Mouse (Mus musculus): Measurements from ENCODE around the gene Plekhj1.
"Not testable (repeated sequence)": the region's sequence is repeated elsewhere in the genome, so short reads cannot be mapped to it uniquely, and the experiment has no call there.

Gene Plekhj1

DNA sequence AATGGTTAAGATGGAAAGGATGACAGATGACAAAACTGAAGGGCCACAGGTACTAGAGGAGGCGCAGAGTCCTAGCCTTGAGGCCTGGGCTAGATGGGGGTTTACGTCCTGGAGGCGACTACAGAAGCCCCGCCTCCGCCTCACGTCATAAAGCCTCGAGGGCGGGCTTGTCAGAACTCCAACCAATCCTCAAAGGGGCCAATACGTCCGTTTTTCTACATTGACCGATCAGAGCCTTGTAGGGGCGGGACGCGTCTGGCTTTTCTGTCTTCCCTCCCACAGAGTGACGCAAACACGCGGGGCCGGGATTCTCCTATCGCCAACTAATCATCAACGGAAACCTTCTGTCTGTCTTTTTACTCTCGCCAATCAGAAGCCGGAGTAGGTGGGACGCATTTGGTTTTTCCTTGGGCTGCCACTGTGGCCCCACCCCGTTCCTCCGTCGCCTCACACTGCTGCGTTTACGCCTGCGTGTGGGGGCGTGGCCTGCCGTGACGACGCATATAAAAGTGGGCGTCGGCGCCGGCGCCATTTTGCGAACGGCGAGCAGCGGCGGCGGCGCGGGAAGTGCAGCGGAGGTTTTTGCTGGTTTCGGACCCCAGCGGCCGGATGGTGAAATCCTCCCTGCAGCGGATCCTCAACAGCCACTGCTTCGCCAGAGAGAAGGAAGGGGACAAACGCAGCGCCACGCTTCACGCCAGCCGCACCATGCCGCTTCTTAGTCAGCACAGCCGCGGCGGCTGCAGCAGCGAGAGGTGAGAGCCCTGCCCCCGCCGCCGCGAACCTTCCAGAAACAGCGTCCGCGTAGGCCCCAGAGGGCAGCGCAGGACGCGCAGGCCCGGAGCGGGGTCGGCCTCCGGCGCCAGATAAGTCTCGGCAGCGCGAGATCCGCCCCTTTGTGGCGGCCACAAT is 28.0 kb upstream of the Plekhj1 start, which contains the start of gene Oaz1:
Gene Oaz1 (plus strand): TSS at position 506 of the 912 bp plus-strand sequence.
- peak; percentile 100 for DNase-seq (ENCODE audit: low spot score)

DNA sequence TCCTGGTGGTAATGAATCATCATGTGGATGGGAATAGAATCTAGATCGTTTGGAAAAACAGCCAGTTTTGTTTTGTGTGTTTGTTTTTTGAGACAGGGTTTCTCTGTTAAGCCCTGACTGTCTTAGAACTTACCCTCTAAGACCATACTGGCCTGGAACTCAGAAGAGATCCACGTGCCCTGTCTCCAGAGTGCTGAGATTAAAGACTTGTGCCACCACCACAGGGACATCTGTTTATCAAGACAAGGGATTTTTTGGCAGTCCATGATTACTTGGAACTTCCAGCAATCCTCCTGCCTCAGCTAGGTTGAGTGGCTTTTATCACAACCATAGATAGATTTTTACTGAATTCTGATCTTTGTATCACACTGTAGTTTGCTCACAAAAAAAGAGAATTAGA is 26.4 kb upstream of the Plekhj1 start:
- DNase-seq (ENCODE audit: low spot score), result no peak

DNA sequence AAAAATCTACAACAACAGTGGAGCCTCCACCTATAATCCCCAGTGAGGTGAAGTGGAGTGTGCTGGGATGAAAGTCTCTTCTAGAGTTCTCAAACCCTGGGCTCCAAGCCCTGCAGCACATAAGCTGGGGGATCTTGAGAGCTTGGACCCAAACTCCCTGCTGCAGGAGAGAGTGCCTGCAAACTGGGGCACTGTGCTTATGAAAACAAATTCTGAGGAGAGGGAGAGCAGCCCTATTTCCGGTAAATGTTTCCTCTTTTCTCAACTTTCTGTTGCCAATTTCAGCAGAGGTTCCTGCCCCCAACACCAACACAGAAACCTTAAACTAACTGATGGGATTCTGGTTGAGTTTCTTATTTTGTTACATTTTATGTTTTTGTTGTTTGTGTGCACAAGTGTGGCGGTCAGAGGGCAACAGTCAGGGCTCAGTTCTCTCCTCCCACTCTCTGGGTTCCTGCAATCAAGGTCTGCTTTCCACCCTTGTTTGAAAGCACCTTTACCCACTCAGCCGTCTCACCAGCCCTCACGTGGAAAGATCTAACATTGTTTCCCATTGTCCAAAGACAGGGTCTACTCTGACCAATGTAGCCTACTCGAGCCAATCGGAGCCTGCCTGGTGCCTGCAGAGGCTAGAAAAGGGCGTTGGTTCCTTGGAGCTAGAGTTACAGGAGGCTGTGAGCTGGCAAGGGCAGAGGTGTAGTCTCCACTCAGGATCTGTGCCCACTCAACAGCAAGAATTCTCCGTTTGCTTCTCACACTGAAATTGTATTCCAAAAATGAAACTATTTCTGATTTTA is 25.6 kb upstream of the Plekhj1 start:
- no peak for DNase-seq (ENCODE audit: low spot score)

DNA sequence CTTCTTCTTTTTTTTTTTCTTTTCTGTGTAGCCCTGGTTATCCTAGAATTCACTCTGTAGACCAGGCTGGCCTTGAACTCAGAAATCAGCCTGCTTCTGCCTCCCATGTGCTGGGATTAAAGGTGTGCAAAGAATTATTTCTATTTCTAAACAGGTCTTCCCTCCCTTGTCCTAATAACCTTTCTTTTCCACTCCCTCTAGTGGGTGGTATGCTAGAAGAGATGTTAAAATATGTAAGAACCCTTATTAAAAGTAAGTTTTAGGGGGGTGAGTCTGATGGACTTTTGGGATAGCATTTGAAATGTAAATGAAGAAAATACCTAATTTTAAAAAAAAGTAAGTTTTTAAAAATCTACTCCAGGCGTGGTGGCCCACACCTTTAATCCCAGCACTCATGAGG is 24.9 kb upstream of the Plekhj1 start:
- DNase-seq (ENCODE audit: low spot score), result no peak

DNA sequence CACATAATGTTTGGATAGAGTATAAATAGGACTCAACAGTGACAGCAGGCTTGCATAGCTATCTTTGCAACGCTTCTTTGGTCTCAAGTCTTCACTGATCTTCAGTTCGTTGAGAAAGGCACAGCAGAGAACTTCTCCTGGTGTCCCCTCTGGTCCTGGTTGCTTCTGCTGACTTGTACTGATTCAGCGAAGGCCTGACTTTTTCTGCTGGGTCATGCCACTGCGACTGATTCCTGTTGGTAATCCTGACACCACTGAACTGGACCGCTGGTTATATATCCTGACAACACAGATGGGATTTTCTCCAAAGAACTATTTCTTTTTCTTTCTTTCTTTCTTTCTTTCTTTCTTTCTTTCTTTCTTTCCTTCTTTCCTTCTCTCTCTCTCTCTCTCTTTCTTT is 24.1 kb upstream of the Plekhj1 start:
- DNase-seq (ENCODE audit: low spot score), result no peak

DNA sequence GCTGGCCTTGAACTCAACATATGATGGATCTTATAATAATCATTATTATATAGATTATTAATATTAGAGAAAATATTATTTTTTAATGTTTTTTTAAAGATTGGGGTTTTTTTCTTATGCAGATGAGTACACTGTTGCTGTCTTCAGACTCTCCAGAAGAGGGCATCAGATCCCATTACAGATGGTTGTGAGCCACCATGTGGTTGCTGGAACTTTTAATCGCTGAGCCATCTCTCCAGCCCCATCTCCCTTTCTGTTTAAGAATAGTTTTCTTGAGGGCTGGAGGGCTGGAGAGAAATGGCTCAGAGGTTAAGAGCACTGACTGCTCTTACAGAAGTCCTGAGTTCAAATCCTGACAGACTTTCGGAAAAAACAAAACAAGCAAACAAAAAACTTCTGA is 23.6 kb upstream of the Plekhj1 start:
- peak; percentile 56 for DNase-seq (ENCODE audit: low spot score)

DNA sequence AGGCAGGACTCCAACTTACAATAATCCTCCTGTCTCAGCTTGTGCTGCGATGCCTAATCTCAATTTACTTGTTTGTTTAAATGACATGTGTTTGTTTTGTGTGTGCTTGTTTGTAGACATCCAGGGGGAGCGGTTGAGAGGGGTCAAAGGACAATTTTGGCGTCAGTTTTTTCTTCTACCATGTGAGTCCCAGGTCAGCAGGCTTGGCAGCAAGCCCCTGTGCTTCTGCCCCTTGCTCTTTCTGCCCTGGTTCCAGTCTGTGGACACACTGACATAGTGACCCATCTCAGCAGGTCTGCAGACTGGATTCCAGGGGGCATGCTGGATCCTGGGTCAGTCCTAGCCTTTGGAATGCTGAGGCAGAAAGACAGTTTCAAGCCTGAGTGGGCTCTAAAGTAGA is 21.0 kb upstream of the Plekhj1 start:
- DNase-seq (ENCODE audit: low spot score), result no peak

DNA sequence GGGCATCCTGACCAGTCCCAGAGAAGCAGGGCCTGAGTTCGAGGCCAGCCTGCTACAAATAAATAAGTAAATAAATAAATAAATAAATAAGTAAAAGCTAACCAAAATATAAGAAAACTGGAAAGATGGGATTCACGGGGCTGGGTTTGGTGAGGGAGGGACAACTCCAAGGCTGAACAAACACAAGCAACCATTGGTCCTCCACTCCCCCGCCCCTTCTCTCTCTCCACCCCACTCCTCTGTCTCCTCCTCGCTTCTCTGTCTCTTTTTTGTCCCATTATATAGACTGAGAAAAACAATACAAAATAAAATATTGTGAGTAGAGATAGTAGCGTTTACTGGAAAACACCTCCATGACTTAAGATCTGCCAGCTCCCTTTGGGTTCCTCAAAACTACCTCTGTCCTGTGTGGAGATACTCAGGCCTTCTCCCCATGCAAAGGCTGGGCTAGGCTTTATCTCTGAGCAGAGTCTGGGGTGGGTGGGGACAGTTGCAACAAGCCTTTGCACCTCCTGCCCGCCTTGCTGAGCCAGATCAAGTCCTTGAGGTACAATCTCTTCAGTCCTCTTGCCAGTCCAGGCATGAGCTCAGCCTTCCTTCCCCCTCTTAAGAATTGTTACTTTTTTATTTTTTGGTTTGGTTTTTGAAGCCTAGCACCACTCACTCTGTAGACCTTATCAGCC is 20.3 kb upstream of the Plekhj1 start:
- no peak for DNase-seq (ENCODE audit: low spot score)

DNA sequence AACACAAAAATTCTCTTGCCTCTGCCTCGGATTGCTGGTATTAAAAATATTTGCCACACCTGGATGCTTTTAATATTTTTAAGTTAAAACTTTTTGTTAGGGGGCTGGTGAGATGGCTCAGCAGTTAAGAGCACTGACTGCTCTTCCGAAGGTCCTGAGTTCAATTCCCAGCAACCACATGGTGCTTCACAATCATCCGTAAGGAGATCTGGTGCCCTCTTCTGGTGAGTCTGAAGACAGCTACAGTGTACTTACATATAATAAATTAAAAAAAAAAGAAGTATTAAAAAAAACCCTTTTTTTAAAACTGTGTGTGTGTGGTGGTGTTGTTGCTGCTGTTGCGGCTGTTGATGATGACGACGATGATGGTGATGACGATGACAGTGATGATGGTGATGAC is 19.5 kb upstream of the Plekhj1 start:
- DNase-seq (ENCODE audit: low spot score), result not testable (repeated sequence)

DNA sequence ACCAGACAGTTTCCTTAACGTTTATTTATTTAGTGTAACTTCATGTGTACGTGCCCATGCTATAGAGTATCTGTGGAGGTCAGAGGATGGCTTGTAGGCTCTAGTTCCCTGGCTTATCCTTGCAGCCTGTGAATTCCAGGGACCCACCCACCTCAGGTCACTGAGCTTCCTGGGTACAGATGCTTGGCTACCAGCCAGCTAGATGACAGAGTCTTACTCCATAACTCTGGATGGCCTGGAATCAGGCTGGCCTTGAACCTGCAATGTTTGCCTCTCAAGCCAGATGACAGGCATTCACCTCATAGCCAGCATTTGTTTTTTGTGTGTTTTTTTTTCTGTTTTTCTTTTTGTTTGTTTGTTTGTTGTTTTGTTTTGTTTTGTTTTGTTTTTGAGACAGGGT is 18.7 kb upstream of the Plekhj1 start:
- DNase-seq (ENCODE audit: low spot score), result no peak

DNA sequence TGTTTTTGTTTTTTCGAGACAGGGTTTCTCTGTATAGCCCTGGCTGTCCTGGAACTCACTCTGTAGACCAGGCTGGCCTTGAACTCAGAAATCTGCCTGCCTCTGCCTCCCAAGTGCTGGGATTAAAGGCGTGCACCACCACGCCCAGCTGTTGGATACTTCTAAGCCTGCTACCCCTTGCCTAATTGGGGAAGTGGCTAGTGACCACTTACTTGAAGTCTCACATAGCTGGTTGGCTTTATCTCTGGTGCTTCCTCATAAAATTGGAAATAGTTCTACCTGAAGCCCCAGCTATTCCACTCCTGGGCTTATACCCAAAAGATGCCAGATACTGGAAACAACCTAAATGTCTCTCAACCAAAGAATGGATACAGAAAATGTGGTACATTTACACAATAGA is 17.9 kb upstream of the Plekhj1 start:
- DNase-seq (ENCODE audit: low spot score), result not testable (repeated sequence)

DNA sequence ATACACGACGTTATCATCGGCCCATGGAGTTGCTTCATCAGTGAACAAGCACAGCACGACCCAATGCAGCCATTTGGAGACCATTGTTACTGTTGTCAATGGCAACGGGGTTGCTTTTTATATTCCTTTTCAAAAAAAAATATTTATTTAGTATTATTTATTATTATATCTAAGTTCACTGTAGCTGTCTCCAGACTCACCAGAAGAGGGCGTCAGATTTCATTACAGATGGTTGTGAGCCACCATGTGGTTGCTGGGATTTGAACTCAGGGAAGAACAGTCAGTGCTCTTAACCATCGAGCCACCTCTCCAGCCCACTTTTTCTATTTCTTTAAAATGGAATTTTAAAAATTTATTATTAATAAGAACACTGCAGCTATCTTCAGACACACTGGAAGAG is 16.4 kb upstream of the Plekhj1 start:
- no peak for DNase-seq (ENCODE audit: low spot score)

DNA sequence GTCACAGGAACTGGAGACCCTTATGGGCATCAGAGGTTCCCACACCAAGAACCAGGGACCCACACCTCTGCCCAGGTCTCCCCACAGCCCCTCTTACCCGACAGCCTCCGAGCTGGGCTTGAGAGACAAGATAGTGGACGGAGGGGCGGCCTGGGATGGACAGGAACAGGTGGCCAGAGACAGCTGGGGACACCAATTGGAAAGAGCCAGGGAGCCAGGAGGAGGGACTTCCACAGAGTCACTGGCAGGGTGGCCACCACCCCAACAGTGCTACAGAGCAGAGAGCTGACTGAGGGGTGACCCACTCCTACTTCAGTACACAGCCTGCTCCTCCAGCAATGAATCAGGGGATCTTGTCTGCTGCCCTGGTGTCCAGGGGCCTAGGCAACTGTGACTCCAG is 14.9 kb upstream of the Plekhj1 start, which contains the start of gene Jsrp1:
Gene Jsrp1 (minus strand): TSS at position 133 of the 400 bp plus-strand sequence.
- DNase-seq (ENCODE audit: low spot score), result no peak

DNA sequence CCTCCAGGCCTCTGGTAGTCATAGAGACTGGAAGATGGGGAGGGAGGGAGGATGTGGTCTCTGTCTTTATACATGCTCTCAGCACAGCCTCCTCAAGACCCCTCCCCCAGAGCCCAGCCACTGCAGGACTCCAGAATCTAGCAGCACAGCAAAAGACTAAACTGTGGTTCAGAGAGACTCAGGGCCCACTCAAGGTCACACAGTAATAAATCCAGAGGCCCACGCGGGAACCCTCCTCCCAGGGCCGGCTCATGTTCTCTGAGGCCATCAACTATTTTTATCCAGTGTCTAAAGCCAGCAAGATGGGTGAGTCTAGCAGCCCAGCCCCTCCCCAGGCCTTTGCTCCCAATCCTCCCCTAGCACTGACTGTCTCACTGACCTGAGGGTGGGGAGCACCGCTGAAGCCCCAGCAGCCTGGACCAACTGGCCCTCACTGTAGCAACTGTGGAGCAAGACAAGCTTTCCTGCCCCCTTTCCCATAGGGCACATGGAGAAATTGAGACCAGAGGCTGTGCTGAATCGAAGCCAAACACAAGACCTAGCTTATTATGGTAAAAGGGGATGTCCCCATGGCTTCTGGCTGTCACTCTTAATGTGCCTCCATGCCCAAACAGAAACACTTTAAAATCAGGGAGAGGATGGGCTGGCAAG is 14.1 kb upstream of the Plekhj1 start:
- DNase-seq (ENCODE audit: low spot score), result no peak

DNA sequence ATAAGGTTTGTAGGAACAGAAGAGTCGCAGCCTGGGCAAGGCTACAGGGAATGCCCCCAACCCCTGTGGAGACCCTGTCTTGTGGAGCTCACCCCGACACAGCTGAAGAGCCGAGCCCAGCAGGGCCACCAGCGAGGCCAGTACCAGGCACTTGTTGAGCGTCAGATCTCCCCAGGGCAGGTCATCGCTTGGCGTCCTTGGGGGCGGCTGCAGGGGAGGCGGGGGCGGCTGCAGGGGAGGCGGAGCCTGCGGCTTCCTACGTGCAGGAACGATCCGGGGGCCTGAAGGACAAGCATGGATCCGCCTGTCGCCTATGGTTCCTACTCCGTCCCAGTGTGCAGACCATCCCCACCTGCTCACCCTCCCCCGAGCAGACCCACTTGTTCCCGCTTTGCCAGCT is 11.7 kb upstream of the Plekhj1 start:
- no peak for DNase-seq (ENCODE audit: low spot score)

DNA sequence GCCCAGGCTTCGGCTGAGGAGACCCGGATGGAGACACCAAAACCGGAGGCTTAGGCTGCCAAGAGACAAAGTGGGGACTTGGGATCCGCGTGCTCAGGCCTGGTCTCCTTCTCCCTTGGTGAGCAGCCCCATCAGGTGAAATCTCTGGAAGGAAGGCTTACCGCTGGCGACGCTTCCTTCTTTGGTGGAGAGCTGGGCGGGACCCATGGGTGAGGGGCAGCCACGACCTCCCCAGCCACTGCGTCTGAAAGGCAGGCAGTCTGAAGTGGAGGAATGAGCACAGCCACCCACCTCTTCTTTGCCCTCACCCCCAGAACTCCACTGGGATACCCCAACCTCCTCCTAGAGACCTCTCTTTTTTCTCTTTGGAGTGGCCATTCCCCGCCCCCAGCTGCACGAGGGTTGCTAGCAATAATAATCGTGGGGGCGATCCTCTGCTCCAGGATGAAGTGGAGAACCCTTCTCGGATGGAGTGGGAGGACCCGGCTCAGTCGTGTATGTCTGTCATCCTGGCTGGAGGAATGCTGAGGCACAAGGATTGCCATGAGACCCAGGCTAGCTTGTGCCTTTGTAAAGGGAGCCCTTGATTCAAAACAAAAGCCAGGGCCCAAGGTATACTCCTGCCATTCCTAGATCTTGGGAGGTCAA is 10.7 kb upstream of the Plekhj1 start:
- peak; percentile 39 for DNase-seq (ENCODE audit: low spot score)

DNA sequence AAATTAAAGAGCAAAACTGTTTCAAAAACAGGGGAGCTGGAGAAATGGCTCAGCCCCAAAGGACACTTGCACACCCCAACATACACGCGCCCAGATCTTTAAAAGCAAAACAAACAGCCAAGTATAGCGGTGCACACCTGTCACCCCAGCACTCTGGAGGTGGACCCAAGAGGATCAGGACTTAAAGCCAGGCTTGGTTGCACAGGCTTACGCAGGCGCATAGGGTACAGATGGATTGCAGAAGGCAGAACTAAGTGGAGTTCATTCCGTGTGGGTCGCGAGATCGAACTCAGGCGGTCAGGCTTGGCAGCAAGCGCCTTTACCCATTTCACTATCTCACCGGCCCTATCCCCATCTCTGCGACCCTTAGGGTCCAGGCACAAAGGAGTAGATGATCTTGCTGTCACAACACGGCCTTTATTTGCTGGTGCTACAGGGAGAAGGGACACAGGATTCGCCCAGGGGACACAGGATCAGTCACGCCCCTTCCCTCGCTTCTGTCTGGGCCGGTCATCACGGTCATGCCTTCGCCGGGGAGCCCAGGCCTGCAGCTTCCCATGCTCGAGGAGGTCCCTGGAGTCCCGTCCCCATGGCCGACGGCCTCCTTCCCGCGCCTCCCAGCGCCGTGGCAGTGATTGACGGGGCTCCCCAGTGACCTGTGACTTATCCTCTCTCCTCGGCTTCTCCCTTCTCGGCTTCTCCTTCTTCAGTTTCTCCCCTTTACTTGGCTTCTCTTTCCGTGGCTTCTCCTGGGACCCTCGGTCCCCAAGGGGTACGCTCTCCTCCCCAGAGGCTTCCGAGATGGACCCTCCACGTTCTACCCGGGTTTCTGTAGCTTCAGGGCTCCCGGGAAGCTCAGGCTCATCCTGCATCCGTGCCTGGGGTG is 9.9 kb upstream of the Plekhj1 start:
- DNase-seq (ENCODE audit: low spot score), result peak; percentile 32

DNA sequence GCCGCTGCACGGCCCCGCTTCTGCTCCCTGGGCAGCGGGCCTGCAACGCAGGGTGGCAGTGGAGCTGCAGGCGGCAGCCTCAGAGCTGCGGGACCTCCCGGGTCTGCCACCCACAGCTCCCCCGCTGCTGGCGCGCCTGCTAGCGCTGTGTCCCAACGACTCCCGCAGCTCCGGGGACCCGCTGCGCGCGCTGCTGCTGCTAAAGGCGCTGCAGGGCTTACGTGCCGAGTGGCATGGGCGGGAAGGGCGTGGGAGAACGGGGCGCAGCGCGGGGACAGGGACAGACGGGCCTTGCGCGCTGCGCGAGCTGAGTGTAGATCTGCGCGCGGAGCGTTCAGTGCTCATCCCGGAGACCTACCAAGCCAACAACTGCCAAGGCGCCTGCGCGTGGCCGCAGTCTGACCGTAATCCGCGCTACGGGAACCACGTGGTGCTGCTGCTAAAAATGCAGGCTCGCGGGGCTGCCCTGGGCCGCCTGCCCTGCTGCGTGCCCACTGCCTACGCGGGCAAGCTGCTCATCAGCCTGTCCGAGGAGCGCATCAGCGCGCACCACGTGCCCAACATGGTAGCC is 8.7 kb upstream of the Plekhj1 start:
- peak; percentile 80 for DNase-seq (ENCODE audit: low spot score)

DNA sequence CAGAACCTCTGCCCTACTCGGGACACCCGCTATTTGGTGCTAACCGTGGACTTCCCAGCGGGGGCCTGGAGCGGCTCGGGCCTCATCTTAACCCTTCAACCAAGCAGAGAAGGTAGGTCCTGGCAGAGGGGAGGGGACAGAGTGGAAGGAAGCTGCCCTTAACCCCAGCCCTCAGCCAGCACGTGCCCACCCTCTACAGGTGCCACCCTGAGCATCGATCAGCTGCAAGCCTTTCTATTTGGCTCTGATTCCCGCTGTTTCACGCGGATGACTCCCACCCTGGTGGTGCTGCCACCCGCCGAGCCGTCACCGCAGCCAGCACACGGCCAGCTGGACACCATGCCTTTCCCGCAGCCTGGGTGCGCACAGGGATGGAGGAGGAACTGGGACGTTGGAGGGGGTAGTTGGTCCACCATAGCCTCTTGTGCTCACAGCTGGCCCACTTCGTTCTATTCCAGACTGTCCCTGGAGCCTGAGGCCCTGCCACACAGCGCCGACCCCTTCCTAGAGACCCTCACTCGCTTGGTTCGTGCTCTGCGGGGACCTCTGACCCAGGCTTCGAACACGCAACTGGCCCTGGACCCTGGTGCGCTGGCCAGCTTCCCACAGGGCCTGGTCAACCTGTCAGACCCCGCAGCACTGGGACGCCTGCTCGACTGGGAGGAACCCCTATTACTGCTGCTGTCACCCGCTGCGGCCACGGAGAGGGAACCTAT is 8.1 kb upstream of the Plekhj1 start:
- DNase-seq (ENCODE audit: low spot score), result no peak

Data from embryo, embryonic 10.5 days (tissue).